Comparison of ENCODE assay signal across 9 mouse cellular contexts in genomic region chr11:85766106-85766723, GRCm38 (mm10).
DNase-seq lines count a peak whose midpoint lies in the region; ATAC-seq lines count a peak whose summit lies in the region.
"Had no signal": no experiment of that assay in that cellular context is flagged by ENCODE, and none has a peak within 500 bp of the region (broad histone marks: within the 10 kb centered on the region; RNA-seq: fewer than 3 reads in every experiment).

No protein-coding gene starts in this region.

- no peak for ATAC-seq in hindbrain, embryonic 13.5 days (ENCODE audit: low FRiP score)
- ATAC-seq in hindbrain, embryonic 14.5 days (ENCODE audit: low FRiP score) = no peak
- ATAC-seq in heart, embryonic 16.5 days (replicated peaks; ENCODE audit: extremely low read depth, insufficient read depth, low FRiP score) = peak; percentile 55

- no peak overlapping the region for H3K4me3 ChIP-seq in hindbrain, embryonic 13.5 days
- no peak overlapping the region for H3K4me3 ChIP-seq in hindbrain, embryonic 14.5 days (replicated peaks; ENCODE audit: low read length)
- no peak overlapping the region for H3K4me3 ChIP-seq in heart, embryonic 16.5 days (ENCODE audit: low read length)

- no peaks in the 10 kb centered on the region for H3K36me3 ChIP-seq in hindbrain, embryonic 13.5 days
- H3K36me3 ChIP-seq in hindbrain, embryonic 14.5 days (replicated peaks; ENCODE audit: control insufficient read depth, insufficient read depth) = no peaks in the 10 kb centered on the region
- H3K36me3 ChIP-seq in heart, embryonic 16.5 days (ENCODE audit: control insufficient read depth, insufficient read depth) = no peaks in the 10 kb centered on the region

- H3K27me3 ChIP-seq in hindbrain, embryonic 13.5 days = peaks cover 43% of the 10 kb centered on the region
- H3K27me3 ChIP-seq in hindbrain, embryonic 14.5 days (ENCODE audit: control insufficient read depth, insufficient read depth, low read length) = peaks cover 7% of the 10 kb centered on the region; the same call in 1 of the 2 replicates
- no peaks in the 10 kb centered on the region for H3K27me3 ChIP-seq in heart, embryonic 16.5 days (ENCODE audit: control insufficient read depth, insufficient read depth, low read length)

- H3K9ac ChIP-seq in hindbrain, embryonic 13.5 days = no peak overlapping the region
- no peak overlapping the region for H3K9ac ChIP-seq in hindbrain, embryonic 14.5 days
- H3K9ac ChIP-seq in heart, embryonic 16.5 days (ENCODE audit: low read length) = no peak overlapping the region

- H3K9me3 ChIP-seq in hindbrain, embryonic 13.5 days = no peaks in the 10 kb centered on the region
- no peaks in the 10 kb centered on the region for H3K9me3 ChIP-seq in hindbrain, embryonic 14.5 days (ENCODE audit: control insufficient read depth, low read length)
- H3K9me3 ChIP-seq in heart, embryonic 16.5 days (replicated peaks; ENCODE audit: control insufficient read depth, low read length) = no peaks in the 10 kb centered on the region

- intact Hi-C loops in left cerebral cortex, postnatal 25 days (cut with DNase I) = no loop called here

- no peak for DNase-seq in hindbrain, embryonic 14.5 days (ENCODE audit: low spot score)
- peak; percentile 65 for DNase-seq in embryo, embryonic 10 days (ENCODE audit: low spot score)
- DNase-seq in lung, postnatal 36 days = peak; percentile 52
- DNase-seq in spleen, postnatal 14 days (ENCODE audit: low spot score in 2 of 2) = no peak
- no peak for DNase-seq in left cerebral cortex, postnatal 25 days (ENCODE audit: low spot score in 2 of 2)
- no peak for DNase-seq in spleen, postnatal 4 days (ENCODE audit: low spot score in 2 of 2)
- DNase-seq: gastrocnemius, postnatal 14 days had no signal

- H3K4me2 ChIP-seq in hindbrain, embryonic 13.5 days = no peak overlapping the region
- no peak overlapping the region for H3K4me2 ChIP-seq in hindbrain, embryonic 14.5 days (replicated peaks)
- H3K4me2 ChIP-seq in heart, embryonic 16.5 days (ENCODE audit: low read depth, low read length) = no peak overlapping the region

- 0 out of 2 replicates have a peak overlapping the region, but pooled peaks have one; percentile 26 for H3K27ac ChIP-seq in hindbrain, embryonic 13.5 days
- no peak overlapping the region for H3K27ac ChIP-seq in hindbrain, embryonic 14.5 days
- H3K27ac ChIP-seq in heart, embryonic 16.5 days (ENCODE audit: low read length) = peak overlapping the region; percentile 17; the same call in 1 of the 2 replicates

- H3K4me1 ChIP-seq in hindbrain, embryonic 13.5 days (replicated peaks) = peaks cover 21% of the 10 kb centered on the region
- peaks cover 15% of the 10 kb centered on the region; the same call in 1 of the 2 replicates for H3K4me1 ChIP-seq in hindbrain, embryonic 14.5 days (replicated peaks; ENCODE audit: control insufficient read depth, insufficient read depth, low read length)
- H3K4me1 ChIP-seq in heart, embryonic 16.5 days (ENCODE audit: control insufficient read depth, insufficient read depth, low read length) = peaks cover 2% of the 10 kb centered on the region

- WGBS in hindbrain, embryonic 13.5 days = 17% methylated on average over 7 of the region's 7 CpGs
- WGBS in hindbrain, embryonic 14.5 days = 23% methylated on average over 7 of the region's 7 CpGs
- 35% methylated on average over 7 of the region's 7 CpGs for WGBS in heart, embryonic 16.5 days

Comparison
In these comparisons a context has a peak if more than half of its experiments do, and no peak if none do; other contexts are left out.
1. DNase-seq: peak in embryo, embryonic 10 days (single experiment) and lung, postnatal 36 days (single experiment); none in hindbrain, embryonic 14.5 days (single experiment), spleen, postnatal 14 days (0 of 2), left cerebral cortex, postnatal 25 days (0 of 2) and spleen, postnatal 4 days (0 of 2).